Mouse (Mus musculus): Measurements from ENCODE around the gene 2210408I21Rik. TPM values are rescaled to one million over a fixed set of nuclear protein-coding genes. Genes with fewer than 3 reads are reported as not detected.

The 2210408I21Rik gene
- total and polyA plus RNA-seq, 3 experiments, result 1.6 to 4.0 TPM; not detected in 1

GRCm38 (mm10) chr13:77263400-77264179 lies 128.2 kb downstream of the 2210408I21Rik start:
- Histone ChIP-seq H3K9ac (ENCODE audit: control insufficient read depth, low read depth, low read length, poor library complexity, severe bottlenecking) (no peak overlapping the region), H3K9me3 (replicated peaks; ENCODE audit: insufficient read depth, low read length) (no peaks in the 10 kb centered on the region), H3K4me3 (ENCODE audit: control insufficient read depth in 1 of 2, insufficient read depth in 1 of 2, low read depth in 2 of 2, low read length in 2 of 2) (no peak overlapping the region), H3K27me3 (ENCODE audit: control insufficient read depth in 1 of 2, insufficient read depth in 2 of 2, low read length in 2 of 2) (no peaks in the 10 kb centered on the region), H3K79me2 (ENCODE audit: control insufficient read depth, insufficient read depth, low read length, poor library complexity) (no peaks in the 10 kb centered on the region), H3K4me1 (ENCODE audit: control insufficient read depth in 1 of 2, insufficient read depth in 2 of 2, low read length in 2 of 2) (peaks cover 3 to 6% of the 10 kb centered on the region in 2 experiments), H3K36me3 (ENCODE audit: control insufficient read depth in 1 of 2, insufficient read depth in 2 of 2, low read length in 2 of 2) (peaks cover 0 to 11% of the 10 kb centered on the region in 2 experiments; a peak in 2 of 4 replicates), H3K27ac (ENCODE audit: control insufficient read depth, low read depth, low read length) (no peak overlapping the region)
- DNase-seq (ENCODE audit: low read depth, low spot score), result no peak
- no peak for TF ChIP-seq USF1 (IDR thresholded peaks at IDR 0.05; ENCODE audit: low read depth, low read length)
- TF ChIP-seq MAZ (IDR thresholded peaks at IDR 0.05; ENCODE audit: low read depth, low read length), result no peak
- no peak for TF ChIP-seq TBP (IDR thresholded peaks at IDR 0.05; ENCODE audit: low read depth, low read length)
- no peak for TF ChIP-seq MAFK (IDR thresholded peaks at IDR 0.05; ENCODE audit: borderline replicate concordance, low read depth, low read length)
- TF ChIP-seq E2F4 (IDR thresholded peaks at IDR 0.05; ENCODE audit: borderline replicate concordance, low read depth, low read length), result no peak
- no peak for TF ChIP-seq ZC3H11A (IDR thresholded peaks at IDR 0.05; ENCODE audit: low read depth, low read length)
- no peak for TF ChIP-seq ZNF384 (IDR thresholded peaks at IDR 0.05; ENCODE audit: low read depth, low read length)
- no peak for TF ChIP-seq NELFE (IDR thresholded peaks at IDR 0.05; ENCODE audit: low read depth, low read length)
- TF ChIP-seq JUND (IDR thresholded peaks at IDR 0.05; ENCODE audit: low read depth, low read length), result no peak
- no peak for TF ChIP-seq BHLHE40 (IDR thresholded peaks at IDR 0.05; ENCODE audit: borderline replicate concordance, low read depth, low read length)
- no peak for TF ChIP-seq ELF1 (IDR thresholded peaks at IDR 0.05; ENCODE audit: low read depth, low read length)
- TF ChIP-seq SIN3A (IDR thresholded peaks at IDR 0.05; ENCODE audit: low read length), result no peak
- TF ChIP-seq GABPA (IDR thresholded peaks at IDR 0.05; ENCODE audit: low read depth, low read length), result no peak
- no peak for TF ChIP-seq KAT2A (conservative IDR thresholded peaks at IDR 0.05; ENCODE audit: low read depth, low read length)

GRCm38 (mm10) chr13:77264481-77264880 lies 129.1 kb downstream of the 2210408I21Rik start:
- no peaks in the 10 kb centered on the region for H3K27me3 ChIP-seq (ENCODE audit: control insufficient read depth in 1 of 2, insufficient read depth in 2 of 2, low read length in 2 of 2)
- no peak overlapping the region for H3K4me3 ChIP-seq (ENCODE audit: control insufficient read depth in 1 of 2, insufficient read depth in 1 of 2, low read depth in 2 of 2, low read length in 2 of 2)
- no peaks in the 10 kb centered on the region for H3K9me3 ChIP-seq (replicated peaks; ENCODE audit: insufficient read depth, low read length)
- no peaks in the 10 kb centered on the region for H3K79me2 ChIP-seq (ENCODE audit: control insufficient read depth, insufficient read depth, low read length, poor library complexity)
- H3K36me3 ChIP-seq (ENCODE audit: control insufficient read depth in 1 of 2, insufficient read depth in 2 of 2, low read length in 2 of 2), result peaks cover 0 to 11% of the 10 kb centered on the region in 2 experiments; a peak in 2 of 4 replicates
- peak; percentile 57 for DNase-seq (ENCODE audit: low read depth, low spot score)
- H3K9ac ChIP-seq (ENCODE audit: control insufficient read depth, low read depth, low read length, poor library complexity, severe bottlenecking), result no peak overlapping the region
- H3K4me1 ChIP-seq (ENCODE audit: control insufficient read depth in 1 of 2, insufficient read depth in 2 of 2, low read length in 2 of 2), result peaks cover 3 to 6% of the 10 kb centered on the region in 2 experiments
- H3K27ac ChIP-seq (ENCODE audit: control insufficient read depth, low read depth, low read length), result no peak overlapping the region
- no peak for TF ChIP-seq MXI1 (IDR thresholded peaks at IDR 0.05; ENCODE audit: low read depth, low read length)
- TF ChIP-seq POLR2AphosphoS5 (IDR thresholded peaks at IDR 0.05; ENCODE audit: borderline replicate concordance, low read depth, low read length), result no peak
- no peak for TF ChIP-seq NRF1 (IDR thresholded peaks at IDR 0.05; ENCODE audit: insufficient read depth, low read depth, low read length, poor library complexity, severe bottlenecking)
- TF ChIP-seq USF2 (IDR thresholded peaks at IDR 0.05; ENCODE audit: borderline replicate concordance in 1 of 2, insufficient read depth in 1 of 2, low read depth in 1 of 2, low read length in 2 of 2), result no peak
- no peak for TF ChIP-seq SIN3A (IDR thresholded peaks at IDR 0.05; ENCODE audit: low read length)
- no peak for TF ChIP-seq CTCF (IDR thresholded peaks at IDR 0.05 in 2 of 3, conservative IDR thresholded peaks at IDR 0.05 in 1 of 3; ENCODE audit: control insufficient read depth in 1 of 3, insufficient read depth in 1 of 3, low read depth in 2 of 3, low read length in 3 of 3, poor library complexity in 1 of 3, severe bottlenecking in 1 of 3)
- TF ChIP-seq E2F4 (IDR thresholded peaks at IDR 0.05; ENCODE audit: borderline replicate concordance, low read depth, low read length), result no peak
- TF ChIP-seq UBTF (IDR thresholded peaks at IDR 0.05; ENCODE audit: borderline replicate concordance, insufficient read depth, low read depth, low read length), result no peak
- TF ChIP-seq RAD21 (IDR thresholded peaks at IDR 0.05; ENCODE audit: low read depth, low read length), result no peak
- TF ChIP-seq ZNF384 (IDR thresholded peaks at IDR 0.05; ENCODE audit: low read depth, low read length), result no peak
- no peak for TF ChIP-seq HCFC1 (IDR thresholded peaks at IDR 0.05; ENCODE audit: low read depth, low read length)
- TF ChIP-seq TCF12 (IDR thresholded peaks at IDR 0.05; ENCODE audit: low read depth, low read length), result peak; percentile 29; the same call in 1 of the 2 replicates
- no peak for TF ChIP-seq POLR2AphosphoS2 (IDR thresholded peaks at IDR 0.05; ENCODE audit: low read length)
- TF ChIP-seq ZC3H11A (IDR thresholded peaks at IDR 0.05; ENCODE audit: low read depth, low read length), result no peak
- peak; percentile 49 for TF ChIP-seq GATA1 (IDR thresholded peaks at IDR 0.05; ENCODE audit: low read depth, low read length)
- TF ChIP-seq TBP (IDR thresholded peaks at IDR 0.05; ENCODE audit: low read depth, low read length), result no peak
- no peak for TF ChIP-seq ZMIZ1 (IDR thresholded peaks at IDR 0.05; ENCODE audit: low read depth, low read length)
- TF ChIP-seq MEF2A (IDR thresholded peaks at IDR 0.05; ENCODE audit: extremely low read depth, insufficient replicate concordance, low read depth, low read length, poor library complexity, severe bottlenecking), result no peak
- TF ChIP-seq POLR2A (IDR thresholded peaks at IDR 0.05; ENCODE audit: control insufficient read depth in 1 of 2, insufficient read depth in 1 of 2, low read depth in 1 of 2, low read length in 2 of 2, poor library complexity in 1 of 2), result no peak
- no peak for TF ChIP-seq GABPA (IDR thresholded peaks at IDR 0.05; ENCODE audit: low read depth, low read length)
- no peak for TF ChIP-seq CHD2 (IDR thresholded peaks at IDR 0.05; ENCODE audit: low read length)

Measured in MEL (cell line).